Mouse (Mus musculus): Measurements from ENCODE around the gene Sapcd1. TPM values are rescaled to one million over a fixed set of nuclear protein-coding genes. Genes with fewer than 3 reads are reported as not detected.
"Not testable (repeated sequence)": the region's sequence is repeated elsewhere in the genome, so short reads cannot be mapped to it uniquely, and the experiment has no call there.

The Sapcd1 gene
- total RNA-seq, 2 experiments from 2014 or later = 5.4 to 6.3 TPM

GRCm38 (mm10) chr17:35055691-35056495 is 28.1 kb upstream of the Sapcd1 start:
- no peak for DNase-seq (ENCODE audit: low spot score in 2 of 2)

GRCm38 (mm10) chr17:35052271-35052798 is 24.5 kb upstream of the Sapcd1 start:
- DNase-seq (ENCODE audit: low spot score in 2 of 2) = no peak

- peak; percentile 53 to 69 for DNase-seq (ENCODE audit: low spot score in 2 of 2)
Measured at GRCm38 (mm10) chr17:35051156-35052086, 23.6 kb upstream of the Sapcd1 start.

- DNase-seq (ENCODE audit: low spot score in 2 of 2) = peak; percentile 66 to 81
Measured at GRCm38 (mm10) chr17:35050126-35050750, 22.4 kb upstream of the Sapcd1 start.

GRCm38 (mm10) chr17:35049561-35050016 is 21.8 kb upstream of the Sapcd1 start, which contains the start of gene Clic1:
Clic1 (plus strand) TSS chr17:35049966.
- DNase-seq (ENCODE audit: low spot score in 2 of 2) = peak; percentile 66 to 76

- DNase-seq (ENCODE audit: low spot score in 2 of 2) = no peak
Measured at GRCm38 (mm10) chr17:35048932-35049440, 21.2 kb upstream of the Sapcd1 start.

- DNase-seq (ENCODE audit: low spot score in 2 of 2) = no peak
Measured at GRCm38 (mm10) chr17:35048149-35048931, 20.5 kb upstream of the Sapcd1 start.

GRCm38 (mm10) chr17:35047688-35048087 is 19.9 kb upstream of the Sapcd1 start:
- no peak for DNase-seq (ENCODE audit: low spot score in 2 of 2)

GRCm38 (mm10) chr17:35046681-35047455 is 19.1 kb upstream of the Sapcd1 start, which contains the start of gene Msh5:
Msh5 (minus strand) TSS chr17:35046745.
- DNase-seq (ENCODE audit: low spot score in 2 of 2) = peak; percentile 95 to 96

GRCm38 (mm10) chr17:35045807-35046680 is 18.2 kb upstream of the Sapcd1 start:
- DNase-seq (ENCODE audit: low spot score in 2 of 2) = no peak

GRCm38 (mm10) chr17:35044904-35045806 is 17.3 kb upstream of the Sapcd1 start:
- DNase-seq (ENCODE audit: low spot score in 2 of 2) = no peak

GRCm38 (mm10) chr17:35043794-35044193 is 16.0 kb upstream of the Sapcd1 start:
- no peak for DNase-seq (ENCODE audit: low spot score in 2 of 2)

- DNase-seq (ENCODE audit: low spot score in 2 of 2) = no peak
Measured at GRCm38 (mm10) chr17:35039121-35039873, 11.5 kb upstream of the Sapcd1 start.

GRCm38 (mm10) chr17:35034896-35035295 is 7.1 kb upstream of the Sapcd1 start:
- DNase-seq (ENCODE audit: low spot score in 2 of 2) = no peak

- DNase-seq (ENCODE audit: low spot score in 2 of 2) = not testable (repeated sequence)
Measured at GRCm38 (mm10) chr17:35033703-35034102, 5.9 kb upstream of the Sapcd1 start.

GRCm38 (mm10) chr17:35032323-35032870 is 4.6 kb upstream of the Sapcd1 start:
- DNase-seq (ENCODE audit: low spot score in 2 of 2) = no peak

All from gastrocnemius, postnatal 4 days (tissue).